Mouse (Mus musculus) kidney, embryonic 15.5 days (tissue): ENCODE measurements around the gene Nup133. TPM values are rescaled to one million over a fixed set of nuclear protein-coding genes. Genes with fewer than 3 reads are reported as not detected.

Experiments used
- ATAC-seq: fragments of 200-750 bp; cut with Nextera tagmentation; replicated peaks from 2 replicates; pipeline ENCODE4 v1.8.0; 2017; ENCODE audit warnings: moderate TSS enrichment; ENCODE audit not compliant: low FRiP score
- H3K27ac ChIP-seq: fragments of 300-500 bp; sonication (generic); 2 replicates; pipeline ENCODE4 v1.5.1; 2015; ENCODE audit warnings: mild to moderate bottlenecking, inconsistent platforms
- H3K27me3 ChIP-seq: fragments of 300-500 bp; sonication (generic); 2 replicates; pipeline ENCODE4 v1.6.1; 2015; ENCODE audit warnings: inconsistent platforms
- H3K36me3 ChIP-seq: fragments of 300-500 bp; sonication (generic); 2 replicates; pipeline ENCODE4 v1.6.1; 2015; ENCODE audit warnings: inconsistent platforms
- H3K4me1 ChIP-seq: fragments of 300-500 bp; sonication (generic); 2 replicates; pipeline ENCODE4 v1.6.1; 2015; ENCODE audit warnings: inconsistent platforms
- H3K4me2 ChIP-seq: fragments of 300-500 bp; sonication (generic); 2 replicates; pipeline ENCODE4 v1.6.1; 2015; ENCODE audit warnings: moderate library complexity, mild to moderate bottlenecking, inconsistent platforms
- H3K4me3 ChIP-seq: fragments of 300-500 bp; sonication (generic); replicated peaks from 2 replicates; pipeline ENCODE4 v1.5.1; 2015; ENCODE audit warnings: mild to moderate bottlenecking, inconsistent platforms
- H3K9ac ChIP-seq: fragments of 300-500 bp; sonication (generic); 2 replicates; pipeline ENCODE4 v1.6.1; 2015; ENCODE audit warnings: mild to moderate bottlenecking, inconsistent platforms
- H3K9me3 ChIP-seq: fragments of 300-500 bp; sonication (generic); replicated peaks from 2 replicates; pipeline ENCODE4 v1.6.1; 2016; ENCODE audit warnings: inconsistent platforms
- WGBS: fragments of 180-500 bp; shearing (Covaris S2); methylation state at CpG from one replicate; pipeline ENCODE4 v1.1.7; 2015; ENCODE audit warnings: mixed read lengths; 5-methylcytosine and 5-hydroxymethylcytosine counted together
- polyA plus RNA-seq: library from polyadenylated mRNA; unstranded; fragments of >200 nt; fragmentation: Nextera tagmentation; extraction: Ambion mirVana; gene quantifications from 2 replicates; pipeline ENCODE4 v1.2.1, GENCODE M21; 2015

Nup133 gene
- polyA plus RNA-seq, 1 experiment from 2014 or later, result 43.1 TPM

DNA sequence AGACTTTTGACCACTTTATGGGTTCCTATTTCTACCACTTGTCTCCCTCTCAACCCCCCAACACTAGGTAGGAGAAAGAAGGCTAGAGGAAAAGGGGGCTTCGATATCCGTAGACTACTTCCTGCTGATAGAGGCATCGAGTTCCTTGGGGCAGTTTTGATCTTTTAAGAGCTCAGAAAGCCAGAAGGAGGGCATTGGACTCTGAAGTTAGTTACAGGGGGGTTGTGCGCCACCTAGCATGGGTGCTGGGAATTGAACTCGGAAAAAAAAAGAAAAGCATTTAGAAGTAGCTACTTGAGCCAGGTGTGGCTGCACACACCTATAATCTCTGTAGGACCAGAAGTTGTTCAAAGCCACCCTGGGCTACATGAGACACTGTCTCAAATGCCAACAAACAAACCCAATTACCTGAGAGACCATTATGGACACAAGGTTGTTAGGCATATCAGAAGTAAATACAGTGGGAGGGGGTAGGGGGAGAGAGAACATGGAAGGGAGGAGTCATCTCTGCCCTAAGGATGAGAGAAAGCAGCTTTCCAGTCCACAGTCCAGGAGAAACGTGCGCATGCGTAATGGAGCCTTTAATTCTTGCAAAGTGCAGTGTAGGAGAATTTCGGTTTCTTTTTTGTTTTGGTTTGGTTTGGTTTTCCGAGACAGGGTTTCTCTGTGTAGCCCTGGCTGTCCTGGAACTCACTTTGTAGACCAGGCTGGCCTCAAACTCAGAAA lies 1.2 kb upstream of the Nup133 start:
- H3K9ac ChIP-seq, result peak overlapping the region; percentile 80
- peaks cover 37% of the 10 kb centered on the region for H3K36me3 ChIP-seq
- H3K4me2 ChIP-seq, result peak overlapping the region; percentile 93
- H3K4me1 ChIP-seq, result peaks cover 16% of the 10 kb centered on the region
- H3K9me3 ChIP-seq, result no peaks in the 10 kb centered on the region
- no peaks in the 10 kb centered on the region for H3K27me3 ChIP-seq
- peak overlapping the region; percentile 89 for H3K27ac ChIP-seq
- WGBS, result 33% methylated on average over 10 of the region's 10 CpGs
- peak; percentile 35; the same call in 1 of the 2 replicates for ATAC-seq
- peak overlapping the region; percentile 100 for H3K4me3 ChIP-seq

DNA sequence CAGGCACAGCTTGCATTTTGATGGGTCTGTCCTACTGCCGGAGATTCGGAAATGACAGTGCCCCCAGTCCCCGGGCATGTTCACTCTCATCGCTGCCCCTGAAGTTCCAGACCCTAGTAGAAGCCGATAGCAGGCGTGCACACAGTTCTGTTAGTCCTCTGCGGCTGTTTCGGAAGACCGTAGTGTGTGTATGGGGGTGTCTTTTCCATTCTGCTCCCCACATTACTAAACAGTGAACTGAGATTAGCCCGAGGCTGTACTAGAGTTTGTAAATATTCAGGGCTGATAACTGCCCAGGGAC lies 571 bp upstream of the Nup133 start:
- ATAC-seq, result peak; percentile 24; the same call in 1 of the 2 replicates
- WGBS, result 2% methylated on average over 10 of the region's 10 CpGs
- no peaks in the 10 kb centered on the region for H3K27me3 ChIP-seq
- peaks cover 16% of the 10 kb centered on the region for H3K4me1 ChIP-seq
- peaks cover 38% of the 10 kb centered on the region for H3K36me3 ChIP-seq
- H3K9me3 ChIP-seq, result no peaks in the 10 kb centered on the region
- H3K27ac ChIP-seq, result peak overlapping the region; percentile 89
- peak overlapping the region; percentile 100 for H3K4me3 ChIP-seq
- peak overlapping the region; percentile 80 for H3K9ac ChIP-seq
- peak overlapping the region; percentile 93 for H3K4me2 ChIP-seq

DNA sequence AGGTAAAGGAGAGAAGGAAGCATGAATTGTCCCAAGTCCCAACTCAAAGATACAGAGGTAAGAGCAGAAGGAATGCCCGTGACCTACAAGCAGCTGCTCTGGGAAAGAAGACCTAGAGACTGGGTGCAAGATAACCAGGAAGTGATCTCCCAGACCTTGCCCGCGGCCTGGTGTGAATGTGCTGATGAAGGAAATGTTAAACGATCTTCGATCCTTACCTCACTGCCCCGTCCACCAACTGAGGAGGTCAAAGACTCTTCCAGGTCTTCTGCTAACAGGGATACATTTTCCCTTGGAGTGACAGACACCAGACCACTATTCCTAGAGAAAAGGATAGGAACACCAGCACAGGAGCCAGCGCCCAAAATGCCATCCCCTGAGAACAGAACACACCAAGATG lies 20.0 kb downstream of the Nup133 start:
- no peak for ATAC-seq
- no peak overlapping the region for H3K4me3 ChIP-seq
- H3K9me3 ChIP-seq, result no peaks in the 10 kb centered on the region
- H3K27ac ChIP-seq, result no peak overlapping the region
- no peaks in the 10 kb centered on the region for H3K4me1 ChIP-seq
- WGBS, result 94% methylated on average over 7 of the region's 7 CpGs
- H3K4me2 ChIP-seq, result no peak overlapping the region
- no peak overlapping the region for H3K9ac ChIP-seq
- no peaks in the 10 kb centered on the region for H3K27me3 ChIP-seq
- H3K36me3 ChIP-seq, result peaks cover 91% of the 10 kb centered on the region

DNA sequence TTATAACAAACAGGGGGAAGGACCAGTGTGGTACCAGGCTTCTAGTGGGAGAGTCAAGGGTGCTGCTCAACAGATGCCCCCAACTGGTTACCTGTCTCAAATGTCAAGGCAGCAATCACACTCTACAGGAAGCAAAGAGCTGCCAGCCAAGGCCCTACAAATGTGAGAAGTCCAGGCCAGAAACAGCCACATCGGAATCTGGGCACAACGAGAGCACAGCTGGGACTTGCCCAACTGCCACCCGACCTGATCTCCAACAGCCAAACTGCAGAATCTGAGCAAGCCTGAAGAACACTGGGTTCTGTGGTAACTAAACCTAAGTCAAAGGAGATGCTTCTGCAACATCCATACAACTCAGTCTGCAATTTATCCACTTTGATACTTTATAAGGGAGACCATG lies 23.4 kb downstream of the Nup133 start:
- WGBS, result 92% methylated on average over 3 of the region's 3 CpGs
- Histone ChIP-seq H3K27me3 (no peaks in the 10 kb centered on the region), H3K27ac (no peak overlapping the region), H3K4me1 (no peaks in the 10 kb centered on the region), H3K4me3 (no peak overlapping the region), H3K36me3 (peaks cover 92% of the 10 kb centered on the region), H3K9me3 (no peaks in the 10 kb centered on the region), H3K9ac (no peak overlapping the region), H3K4me2 (no peak overlapping the region)
- no peak for ATAC-seq

DNA sequence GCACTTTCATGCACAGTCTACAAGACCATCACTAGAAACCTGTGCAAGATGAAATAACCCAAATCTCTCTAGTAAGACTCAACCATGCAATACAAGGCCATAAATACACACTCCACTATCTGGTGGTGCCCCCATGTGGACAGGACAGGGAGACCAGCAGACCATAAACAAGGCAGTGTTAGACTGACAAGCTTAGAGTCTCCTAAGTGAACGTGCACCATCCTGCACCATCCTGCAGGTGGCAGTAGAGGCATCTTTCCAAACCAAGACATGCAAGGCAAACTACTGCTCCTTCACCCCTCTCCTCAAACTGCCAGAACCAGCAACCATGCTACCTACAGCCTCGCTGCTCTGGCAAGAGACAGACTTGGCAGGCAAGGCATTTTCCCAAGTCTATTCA lies 24.3 kb downstream of the Nup133 start:
- Histone ChIP-seq H3K9ac (no peak overlapping the region), H3K4me1 (no peaks in the 10 kb centered on the region), H3K27ac (no peak overlapping the region), H3K4me2 (no peak overlapping the region), H3K9me3 (no peaks in the 10 kb centered on the region), H3K27me3 (no peaks in the 10 kb centered on the region), H3K36me3 (peaks cover 92% of the 10 kb centered on the region), H3K4me3 (no peak overlapping the region)
- 18% methylated on average over 2 of the region's 2 CpGs for WGBS
- peak; percentile 40; the same call in 1 of the 2 replicates for ATAC-seq

DNA sequence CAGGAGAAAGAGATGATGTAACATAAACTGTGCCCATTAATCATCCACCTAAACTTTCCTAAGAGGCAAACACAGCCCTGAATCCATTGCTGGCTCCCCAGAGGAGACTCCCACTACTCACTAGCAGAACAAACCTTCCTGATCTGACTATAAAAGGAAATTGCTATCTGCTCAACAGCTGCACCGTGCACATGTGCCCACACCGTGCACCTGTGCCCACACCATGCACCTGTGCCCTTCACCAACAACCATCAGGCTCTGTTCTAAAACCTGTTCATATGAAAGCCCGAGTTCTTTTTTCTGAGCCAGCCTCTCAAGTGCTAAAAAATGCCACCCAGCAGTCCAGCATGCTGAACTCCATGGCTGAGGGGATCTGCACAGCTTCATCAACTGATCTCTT lies 34.4 kb downstream of the Nup133 start:
- Histone ChIP-seq H3K36me3 (peaks cover 96% of the 10 kb centered on the region), H3K27me3 (no peaks in the 10 kb centered on the region)
- no peak for ATAC-seq

DNA sequence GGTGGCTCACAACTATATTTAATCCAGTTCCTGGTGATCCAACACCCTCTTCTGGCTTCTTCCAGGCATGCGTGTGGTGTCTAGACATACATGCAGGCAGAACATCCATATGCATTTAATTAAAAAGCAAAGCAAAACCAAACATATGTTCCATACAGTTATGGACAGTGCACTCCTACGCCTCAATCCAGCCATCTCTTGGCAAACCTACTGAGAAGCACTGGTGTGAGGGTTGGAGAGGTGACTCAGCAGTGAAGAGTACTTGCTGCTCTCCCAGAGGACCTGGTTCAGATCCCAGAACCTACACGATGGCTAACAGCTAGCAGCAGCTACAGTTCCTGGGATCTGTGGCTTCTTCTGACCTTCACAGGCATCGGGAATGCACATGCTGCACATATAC lies 36.8 kb downstream of the Nup133 start:
- Histone ChIP-seq H3K9me3 (no peaks in the 10 kb centered on the region), H3K27ac (no peak overlapping the region), H3K4me2 (no peak overlapping the region), H3K36me3 (peaks cover 97% of the 10 kb centered on the region), H3K4me3 (no peak overlapping the region), H3K9ac (no peak overlapping the region), H3K27me3 (no peaks in the 10 kb centered on the region), H3K4me1 (no peaks in the 10 kb centered on the region)
- 90% methylated on average over 4 of the region's 4 CpGs for WGBS
- no peak for ATAC-seq

More for the DNA sequence above, 34.4 kb downstream of the Nup133 start:
- Histone ChIP-seq H3K9me3 (no peaks in the 10 kb centered on the region), H3K4me3 (no peak overlapping the region), H3K4me2 (no peak overlapping the region), H3K27ac (no peak overlapping the region), H3K4me1 (no peaks in the 10 kb centered on the region), H3K9ac (no peak overlapping the region)
- WGBS, result 96% methylated on average over 3 of the region's 3 CpGs

DNA sequence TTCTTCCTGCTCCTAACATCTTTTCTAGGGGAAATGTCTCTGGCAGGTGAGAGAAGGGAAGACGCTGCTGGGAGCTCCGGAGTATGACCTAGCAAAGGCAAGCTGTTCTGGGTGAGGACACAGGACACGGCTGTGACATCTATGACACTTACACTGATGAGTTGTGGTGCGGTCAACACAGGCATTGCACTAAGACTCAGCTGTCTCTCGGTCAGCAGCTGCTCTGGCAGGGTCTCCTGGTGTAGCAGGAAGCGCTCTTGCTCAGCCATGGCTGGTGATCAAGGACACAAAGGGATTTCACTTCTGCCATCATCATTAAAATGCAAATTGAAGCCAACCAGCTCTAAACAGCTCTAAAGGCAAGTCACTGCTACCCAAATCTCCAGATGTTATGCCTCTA lies 41.5 kb downstream of the Nup133 start:
- no peak overlapping the region for H3K27ac ChIP-seq
- no peaks in the 10 kb centered on the region for H3K27me3 ChIP-seq
- no peak overlapping the region for H3K4me2 ChIP-seq
- H3K4me3 ChIP-seq, result no peak overlapping the region
- peaks cover 95% of the 10 kb centered on the region for H3K36me3 ChIP-seq
- H3K9ac ChIP-seq, result no peak overlapping the region
- no peaks in the 10 kb centered on the region for H3K4me1 ChIP-seq
- no peak for ATAC-seq
- no peaks in the 10 kb centered on the region for H3K9me3 ChIP-seq
- 91% methylated on average over 6 of the region's 6 CpGs for WGBS

DNA sequence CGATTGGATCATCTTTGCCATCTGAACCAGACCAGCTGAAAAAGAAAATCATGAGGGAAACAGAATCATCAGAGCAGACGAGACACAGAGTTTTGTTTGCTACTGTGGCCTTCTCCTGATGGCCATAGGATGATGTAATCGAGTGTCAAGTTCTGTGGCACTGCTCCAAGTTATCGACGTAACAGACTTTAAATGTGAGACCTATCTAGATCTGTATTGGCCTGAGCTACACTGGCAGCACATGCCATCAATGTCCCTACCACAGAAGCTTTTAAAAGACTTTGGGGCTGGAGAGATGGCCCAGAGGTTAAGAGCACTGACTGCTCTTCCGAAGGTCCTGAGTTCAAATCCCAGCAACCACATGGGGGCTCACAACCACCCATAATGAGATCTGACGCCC lies 46.4 kb downstream of the Nup133 start:
- H3K27ac ChIP-seq, result no peak overlapping the region
- H3K36me3 ChIP-seq, result peaks cover 81% of the 10 kb centered on the region
- H3K4me2 ChIP-seq, result no peak overlapping the region
- whole genome bisulfite sequencing, result 89% methylated on average over 7 of the region's 7 CpGs
- no peak for ATAC-seq
- no peaks in the 10 kb centered on the region for H3K4me1 ChIP-seq
- H3K9me3 ChIP-seq, result no peaks in the 10 kb centered on the region
- no peaks in the 10 kb centered on the region for H3K27me3 ChIP-seq
- no peak overlapping the region for H3K4me3 ChIP-seq
- H3K9ac ChIP-seq, result no peak overlapping the region

DNA sequence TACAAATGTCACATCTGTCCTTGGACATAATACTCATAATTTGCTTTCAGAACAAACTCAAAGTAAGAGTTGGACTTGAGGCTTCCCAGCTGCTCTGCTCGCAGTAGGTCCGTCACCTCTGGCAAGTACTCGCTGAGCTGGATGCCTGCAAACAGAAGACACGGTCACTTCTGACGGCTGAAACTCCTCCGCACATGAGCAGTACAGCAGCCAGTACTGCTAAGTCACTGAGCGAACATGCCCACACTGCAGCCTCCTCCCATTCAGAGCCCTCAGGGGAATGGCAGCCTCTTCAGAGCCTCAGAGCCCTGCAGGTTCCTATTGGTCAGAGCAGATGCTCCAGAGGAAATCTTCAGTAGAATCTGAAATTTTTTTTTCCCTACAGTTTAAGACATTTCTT lies 49.7 kb downstream of the Nup133 start:
- peaks cover 52% of the 10 kb centered on the region for H3K36me3 ChIP-seq
- no peak overlapping the region for H3K9ac ChIP-seq
- no peaks in the 10 kb centered on the region for H3K9me3 ChIP-seq
- peaks cover 22% of the 10 kb centered on the region for H3K27me3 ChIP-seq
- no peak overlapping the region for H3K4me2 ChIP-seq
- H3K4me1 ChIP-seq, result no peaks in the 10 kb centered on the region
- H3K27ac ChIP-seq, result no peak overlapping the region
- no peak for ATAC-seq
- 87% methylated on average over 7 of the region's 7 CpGs for WGBS
- no peak overlapping the region for H3K4me3 ChIP-seq

DNA sequence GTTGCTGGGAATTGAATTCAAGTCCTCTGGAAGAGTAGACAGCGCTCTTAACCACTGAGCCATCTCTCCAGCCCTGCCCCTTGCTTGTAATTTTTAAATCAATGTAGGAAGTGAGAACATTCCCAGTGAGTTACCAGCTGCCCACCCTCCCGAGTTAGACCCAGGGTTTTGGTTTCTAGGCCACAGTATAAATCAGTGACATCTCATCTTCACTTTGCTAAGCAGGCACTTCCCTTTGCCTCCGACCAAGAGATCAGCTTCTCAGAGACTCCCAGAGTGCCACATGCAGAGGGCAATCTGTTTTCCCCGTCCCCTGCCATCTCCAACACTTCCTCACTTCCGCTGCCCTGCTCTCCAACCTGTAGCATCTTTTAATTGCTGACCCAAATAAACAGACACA lies 50.5 kb downstream of the Nup133 start:
- H3K9me3 ChIP-seq, result no peaks in the 10 kb centered on the region
- H3K4me2 ChIP-seq, result no peak overlapping the region
- peaks cover 30% of the 10 kb centered on the region for H3K27me3 ChIP-seq
- WGBS, result 85% methylated on average over 5 of the region's 5 CpGs
- H3K4me3 ChIP-seq, result no peak overlapping the region
- no peak overlapping the region for H3K27ac ChIP-seq
- H3K36me3 ChIP-seq, result peaks cover 44% of the 10 kb centered on the region
- H3K9ac ChIP-seq, result no peak overlapping the region
- H3K4me1 ChIP-seq, result no peaks in the 10 kb centered on the region
- no peak for ATAC-seq

DNA sequence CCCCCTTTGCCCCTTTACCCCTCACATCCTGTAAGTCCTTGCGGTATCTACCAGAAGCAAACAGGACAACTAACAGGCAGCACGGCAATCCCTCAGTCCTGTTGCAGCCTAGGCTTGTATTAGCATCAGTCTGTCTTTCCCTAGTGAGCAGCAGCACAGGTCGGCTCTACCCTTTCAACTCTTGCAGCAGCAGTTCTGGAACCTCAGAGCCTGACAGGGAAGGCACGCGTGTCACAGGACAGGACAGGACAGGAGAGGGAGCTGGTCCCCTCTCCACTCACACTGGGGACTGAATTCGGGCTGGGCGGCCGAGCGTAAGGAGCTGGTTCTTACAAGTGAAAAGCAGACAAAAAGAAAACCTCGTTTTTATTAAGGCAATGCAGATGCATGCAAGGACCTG lies 52.3 kb downstream of the Nup133 start:
- H3K36me3 ChIP-seq, result peaks cover 26% of the 10 kb centered on the region
- H3K27me3 ChIP-seq, result peaks cover 48% of the 10 kb centered on the region
- no peak overlapping the region for H3K4me2 ChIP-seq
- H3K9me3 ChIP-seq, result no peaks in the 10 kb centered on the region
- no peak for ATAC-seq
- H3K9ac ChIP-seq, result no peak overlapping the region
- H3K4me3 ChIP-seq, result no peak overlapping the region
- H3K27ac ChIP-seq, result no peak overlapping the region
- WGBS, result 59% methylated on average over 10 of the region's 10 CpGs
- peaks cover 8% of the 10 kb centered on the region for H3K4me1 ChIP-seq

DNA sequence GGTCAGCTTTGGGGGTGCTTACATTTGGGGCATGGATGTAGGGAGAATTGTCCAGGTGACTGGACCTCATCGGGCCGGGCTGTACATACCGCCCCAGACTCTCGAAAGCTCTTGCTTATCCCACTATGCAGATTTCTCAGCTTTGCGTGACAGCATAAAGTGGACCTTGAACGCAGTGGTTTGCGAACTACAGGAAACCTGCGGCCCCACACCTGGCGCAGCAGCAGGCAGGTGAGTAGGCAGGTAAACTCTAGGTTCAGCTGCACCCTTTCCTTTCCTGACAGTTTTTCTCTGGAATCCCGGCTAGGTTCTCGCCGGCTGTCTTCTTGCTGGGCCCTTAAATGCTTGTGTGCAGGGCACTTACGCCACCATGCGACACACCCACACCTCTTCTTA lies 52.7 kb downstream of the Nup133 start:
- Histone ChIP-seq H3K36me3 (peaks cover 22% of the 10 kb centered on the region), H3K9me3 (no peaks in the 10 kb centered on the region), H3K27ac (no peak overlapping the region), H3K9ac (no peak overlapping the region), H3K27me3 (peaks cover 52% of the 10 kb centered on the region), H3K4me2 (no peak overlapping the region), H3K4me1 (peaks cover 12% of the 10 kb centered on the region), H3K4me3 (no peak overlapping the region)
- 57% methylated on average over 14 of the region's 14 CpGs for WGBS
- no peak for ATAC-seq
